8 mouse cellular contexts compared by ENCODE assay signal in genomic region chr7:27928818-27929695, GRCm38 (mm10). TPM values are rescaled to one million over a fixed set of nuclear protein-coding genes. Genes with fewer than 3 reads are reported as not detected.
A peak's percentile ranks its signal among the peaks of the same experiment; 100 is the strongest.
DNase-seq lines count a peak whose midpoint lies in the region; ATAC-seq and TF ChIP-seq lines count a peak whose summit lies in the region.

Gene Zfp974, minus strand, starts transcription at chr7:27929460.

- H3K27me3 ChIP-seq in intestine, embryonic 16.5 days (replicated peaks; ENCODE audit: control insufficient read depth, insufficient read depth, low read length) = no peaks in the 10 kb centered on the region
- H3K27me3 ChIP-seq in limb, embryonic 13.5 days = no peaks in the 10 kb centered on the region
- H3K27me3 ChIP-seq in midbrain, embryonic 15.5 days (replicated peaks) = no peaks in the 10 kb centered on the region
- no peaks in the 10 kb centered on the region for H3K27me3 ChIP-seq in spleen, adult 2 months (ENCODE audit: control insufficient read depth, insufficient read depth, low read length)

- H3K4me1 ChIP-seq in intestine, embryonic 16.5 days (ENCODE audit: control insufficient read depth, insufficient read depth, low read length) = peaks cover 8% of the 10 kb centered on the region
- H3K4me1 ChIP-seq in limb, embryonic 13.5 days = peaks cover 7% of the 10 kb centered on the region
- peaks cover 11% of the 10 kb centered on the region for H3K4me1 ChIP-seq in midbrain, embryonic 15.5 days
- H3K4me1 ChIP-seq in spleen, adult 2 months (ENCODE audit: control insufficient read depth, insufficient read depth, insufficient read length) = peaks cover 9% of the 10 kb centered on the region; the same call in 1 of the 2 replicates

- peak within 1 kb of the TSS; percentile 76 for H3K4me3 ChIP-seq in intestine, embryonic 16.5 days (ENCODE audit: low read length)
- peak within 1 kb of the TSS; percentile 65 for H3K4me3 ChIP-seq in limb, embryonic 13.5 days
- H3K4me3 ChIP-seq in midbrain, embryonic 15.5 days = peak within 1 kb of the TSS; percentile 67
- peak within 1 kb of the TSS; percentile 94 for H3K4me3 ChIP-seq in spleen, adult 2 months (ENCODE audit: extremely low read depth, insufficient read depth, insufficient read length)

- DNase-seq in urinary bladder, adult 18-20 months (ENCODE audit: low spot score in 2 of 2) = peak; percentile 31 to 50
- DNase-seq in urinary bladder, postnatal 10 days (ENCODE audit: low spot score) = no peak
- DNase-seq in embryo, embryonic 10.5 days (ENCODE audit: low spot score) = peak; percentile 88
- DNase-seq in gastrocnemius, postnatal 4 days (ENCODE audit: low spot score in 2 of 2) = peak; percentile 46 to 70
- peak; percentile 43 to 64 for DNase-seq in spleen, adult 2 months (ENCODE audit: low read depth in 1 of 2, low spot score in 2 of 2)

- no peaks in the 10 kb centered on the region for H3K9me3 ChIP-seq in intestine, embryonic 16.5 days (ENCODE audit: control insufficient read depth, low read length)
- H3K9me3 ChIP-seq in limb, embryonic 13.5 days = no peaks in the 10 kb centered on the region
- H3K9me3 ChIP-seq in midbrain, embryonic 15.5 days = no peaks in the 10 kb centered on the region

- WGBS in intestine, embryonic 16.5 days = 5% methylated on average over 40 of the region's 40 CpGs
- 5% methylated on average over 40 of the region's 40 CpGs for WGBS in limb, embryonic 13.5 days
- WGBS in midbrain, embryonic 15.5 days = 4% methylated on average over 40 of the region's 40 CpGs
- 7% methylated on average over 40 of the region's 40 CpGs for WGBS in spleen, adult 2 months

- TF ChIP-seq POLR2A in spleen, adult 2 months (IDR thresholded peaks at IDR 0.05; ENCODE audit: low read depth, low read length) = no peak

- H3K9ac ChIP-seq in intestine, embryonic 16.5 days (ENCODE audit: low read depth, low read length) = peak within 1 kb of the TSS; percentile 82
- H3K9ac ChIP-seq in limb, embryonic 13.5 days = peak within 1 kb of the TSS; percentile 79
- H3K9ac ChIP-seq in midbrain, embryonic 15.5 days = peak within 1 kb of the TSS; percentile 57

- H3K27ac ChIP-seq in intestine, embryonic 16.5 days (ENCODE audit: low read length) = peak within 1 kb of the TSS; percentile 14; the same call in 1 of the 2 replicates
- 0 out of 2 replicates have a peak within 1 kb of the TSS, but pooled peaks have one; percentile 40 for H3K27ac ChIP-seq in limb, embryonic 13.5 days
- H3K27ac ChIP-seq in midbrain, embryonic 15.5 days = peak within 1 kb of the TSS; percentile 67
- H3K27ac ChIP-seq in spleen, adult 2 months (ENCODE audit: insufficient read depth, low read length) = peak within 1 kb of the TSS; percentile 57; the same call in 1 of the 2 replicates

- TF ChIP-seq CTCF in spleen, adult 2 months (IDR thresholded peaks at IDR 0.05; ENCODE audit: extremely low read depth, insufficient read depth, insufficient read length, insufficient replicate concordance) = no peak

- peak; percentile 92 for ATAC-seq in intestine, embryonic 16.5 days
- ATAC-seq in limb, embryonic 13.5 days (ENCODE audit: low FRiP score, low read depth) = peak; percentile 86
- peak; percentile 92 for ATAC-seq in midbrain, embryonic 15.5 days (replicated peaks)

- H3K36me3 ChIP-seq in intestine, embryonic 16.5 days (ENCODE audit: control insufficient read depth, insufficient read depth, low read length) = no peaks in the 10 kb centered on the region
- peaks cover 14% of the 10 kb centered on the region for H3K36me3 ChIP-seq in limb, embryonic 13.5 days
- H3K36me3 ChIP-seq in midbrain, embryonic 15.5 days (replicated peaks) = peaks cover 3% of the 10 kb centered on the region; the same call in 1 of the 2 replicates
- H3K36me3 ChIP-seq in spleen, adult 2 months (ENCODE audit: control insufficient read depth, insufficient read depth, low read length) = no peaks in the 10 kb centered on the region; the same call in 1 of the 2 replicates

- H3K4me2 ChIP-seq in intestine, embryonic 16.5 days (ENCODE audit: low read depth, low read length) = peak within 1 kb of the TSS; percentile 93
- peak within 1 kb of the TSS; percentile 80 for H3K4me2 ChIP-seq in limb, embryonic 13.5 days (replicated peaks)
- H3K4me2 ChIP-seq in midbrain, embryonic 15.5 days = peak within 1 kb of the TSS; percentile 69

RNA-seq across cellular contexts. Expression of gene Zfp974, which starts in this region (rescaled TPM):
- 1 to 10 TPM; 7.7 to 9.3 TPM for total RNA-seq in gastrocnemius, postnatal 4 days (2021)
- polyA plus RNA-seq in intestine, embryonic 16.5 days (2015; fragmentation: Nextera tagmentation; extraction: Ambion mirVana) = 5.8 and 6.1 TPM in 2 replicates
- 10.0 and 12.0 TPM in 2 replicates for polyA plus RNA-seq in limb, embryonic 13.5 days (2015; fragmentation: Nextera tagmentation; extraction: Ambion mirVana)
- 17.6 and 18.0 TPM in 2 replicates for polyA plus RNA-seq in midbrain, embryonic 15.5 days (2015; fragmentation: Nextera tagmentation; extraction: Ambion mirVana)
- 0.56 and 1.1 TPM in 2 replicates for polyA plus RNA-seq in spleen, adult 2 months (2012; rRNA removed)

Comparison
In these comparisons a context has a peak if more than half of its experiments do, and no peak if none do; other contexts are left out.
1. H3K27ac ChIP-seq: peak in every context shown above with its lines; median percentile 67 in midbrain, embryonic 15.5 days; 57 in spleen, adult 2 months; 40 in limb, embryonic 13.5 days; 14 in intestine, embryonic 16.5 days.